Mouse (Mus musculus) brain, embryonic 14.5 days (tissue): ENCODE measurements around the gene Pop5.

Experiments used
- CTCF ChIP-seq: fragments of 200-500 bp; IDR thresholded peaks from 2 replicates; pipeline ENCODE4 v1.5.1; 2012; ENCODE audit warnings: inconsistent platforms, mild to moderate bottlenecking, moderate library complexity, borderline replicate concordance; ENCODE audit not compliant: insufficient read depth, insufficient read length; ENCODE audit errors: extremely low read depth
- POLR2A ChIP-seq: fragments of 200-500 bp; IDR thresholded peaks from 2 replicates; pipeline ENCODE4 v1.6.1; 2012; ENCODE audit warnings: mild to moderate bottlenecking, inconsistent platforms, borderline replicate concordance; ENCODE audit not compliant: poor library complexity, insufficient read depth, insufficient read length, severe bottlenecking; ENCODE audit errors: extremely low read depth

DNA sequence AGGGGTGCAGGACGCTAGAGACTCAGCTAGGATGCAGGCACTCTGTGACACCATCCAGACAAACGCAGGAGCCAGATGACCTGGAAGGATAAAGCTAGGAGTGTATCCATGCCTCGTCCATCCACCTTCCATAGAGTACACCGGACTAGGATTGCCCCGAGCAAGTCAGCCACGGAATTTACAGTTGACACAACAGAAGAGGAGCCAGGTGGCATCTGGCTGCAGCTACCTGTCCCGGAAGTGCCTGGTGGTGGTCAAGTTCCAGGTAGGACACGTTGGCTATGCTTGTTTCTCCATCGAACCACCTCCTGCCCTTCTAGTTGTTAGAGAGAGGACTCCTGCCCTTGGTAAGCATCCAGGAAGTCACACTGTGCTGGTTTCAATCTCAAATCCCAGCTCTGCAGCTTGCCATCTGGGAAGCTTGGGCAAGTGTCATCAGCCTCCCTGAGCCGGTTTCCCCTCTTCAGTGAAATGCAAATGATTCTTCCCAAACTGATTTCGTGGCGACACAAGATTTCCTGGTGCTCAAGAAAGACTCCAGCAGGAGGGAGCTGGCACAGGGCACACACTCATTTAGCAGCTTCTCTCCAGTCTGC, 40.9 kb upstream of the Pop5 start:
- TF ChIP-seq POLR2A (no peak), CTCF (no peak)
